ENCODE assay signal across 9 mouse cellular contexts in genomic region chr7:128541186-128541585, GRCm38 (mm10). TPM values are rescaled to one million over a fixed set of nuclear protein-coding genes. Genes with fewer than 3 reads are reported as not detected.
DNase-seq lines count a peak whose midpoint lies in the region; ATAC-seq and TF ChIP-seq lines count a peak whose summit lies in the region.
"Had no signal": no experiment of that assay in that cellular context is flagged by ENCODE, and none has a peak within 500 bp of the region (broad histone marks: within the 10 kb centered on the region; RNA-seq: fewer than 3 reads in every experiment).

No protein-coding gene starts in this region.

- no peaks in the 10 kb centered on the region for H3K27me3 ChIP-seq in heart, embryonic 13.5 days (replicated peaks)
- H3K27me3 ChIP-seq in midbrain, embryonic 16.5 days (ENCODE audit: control insufficient read depth, insufficient read depth, low read depth, low read length), result no peaks in the 10 kb centered on the region

- peak overlapping the region; percentile 65 for H3K9ac ChIP-seq in heart, embryonic 13.5 days
- H3K9ac ChIP-seq in midbrain, embryonic 16.5 days (ENCODE audit: low read depth, low read length), result no peak overlapping the region

- no peak for ATAC-seq in heart, embryonic 13.5 days (ENCODE audit: extremely low read depth, insufficient number of reproducible peaks, low FRiP score, low TSS enrichment)
- ATAC-seq in midbrain, embryonic 16.5 days, result no peak

- H3K4me2 ChIP-seq in heart, embryonic 13.5 days, result no peak overlapping the region
- H3K4me2 ChIP-seq in midbrain, embryonic 16.5 days (ENCODE audit: low read length), result no peak overlapping the region

- peak; percentile 46 for DNase-seq in gastrocnemius, adult 2 months
- DNase-seq in gastrocnemius, postnatal 4 days (ENCODE audit: low spot score in 2 of 2), result no peak
- peak; percentile 17 for DNase-seq in CD4-positive helper T cell, adult 2 months (ENCODE audit: low read depth, low spot score)
- peak; percentile 51 to 79 for DNase-seq in kidney, postnatal 25 days
- no peak for DNase-seq in adrenal gland, adult 18-20 months (ENCODE audit: low spot score in 2 of 2)
- DNase-seq in urinary bladder, adult 2 months (ENCODE audit: low spot score), result no peak
- DNase-seq: cerebellum, postnatal 36 days had no signal

- H3K4me3 ChIP-seq in gastrocnemius, adult 2 months, result peak overlapping the region; percentile 16
- no peak overlapping the region for H3K4me3 ChIP-seq in heart, embryonic 13.5 days
- no peak overlapping the region for H3K4me3 ChIP-seq in midbrain, embryonic 16.5 days (ENCODE audit: low read depth, low read length)

- H3K27ac ChIP-seq in gastrocnemius, adult 2 months, result peak overlapping the region; percentile 99
- peak overlapping the region; percentile 66 for H3K27ac ChIP-seq in heart, embryonic 13.5 days (replicated peaks)
- no peak overlapping the region for H3K27ac ChIP-seq in midbrain, embryonic 16.5 days (ENCODE audit: low read length)

- 64% methylated on average over 9 of the region's 9 CpGs for WGBS in heart, embryonic 13.5 days
- WGBS in midbrain, embryonic 16.5 days, result 71% methylated on average over 9 of the region's 9 CpGs

- peaks cover 84% of the 10 kb centered on the region for H3K4me1 ChIP-seq in heart, embryonic 13.5 days
- peaks cover 8% of the 10 kb centered on the region; the same call in 1 of the 2 replicates for H3K4me1 ChIP-seq in midbrain, embryonic 16.5 days (ENCODE audit: control insufficient read depth, insufficient read depth, low read length)

- peaks cover 69% of the 10 kb centered on the region for H3K36me3 ChIP-seq in heart, embryonic 13.5 days
- H3K36me3 ChIP-seq in midbrain, embryonic 16.5 days (ENCODE audit: control insufficient read depth, insufficient read depth, low read length), result no peaks in the 10 kb centered on the region

- intact Hi-C loops in gastrocnemius, adult 2 months (cut with DNase I), result no loop called here

- H3K9me3 ChIP-seq in heart, embryonic 13.5 days, result no peaks in the 10 kb centered on the region
- H3K9me3 ChIP-seq in midbrain, embryonic 16.5 days (replicated peaks; ENCODE audit: control insufficient read depth, low read length, poor library complexity, severe bottlenecking), result no peaks in the 10 kb centered on the region

- no peak for TF ChIP-seq CTCF in gastrocnemius, adult 2 months (IDR thresholded peaks at IDR 0.05)

RNA-seq across cellular contexts. Expression of gene Bag3, which starts 17.8 kb away (rescaled TPM):
- 100 to 1,000 TPM; 133 to 186 TPM for total RNA-seq in gastrocnemius, adult 2 months (2021)
- 100 to 1,000 TPM in 1 of 2 experiments, 10 to 100 TPM in 1; 84.2 to 100 TPM for total RNA-seq in gastrocnemius, postnatal 4 days (2021)
- 21.5 and 22.6 TPM in 2 replicates for polyA plus RNA-seq in heart, embryonic 13.5 days (2015; fragmentation: Nextera tagmentation; extraction: Ambion mirVana)
- 100 to 1,000 TPM; 316 to 330 TPM for total RNA-seq in adrenal gland, adult 18-20 months (2021)
- 1.9 and 2.8 TPM in 2 replicates for polyA plus RNA-seq in midbrain, embryonic 16.5 days (2015; fragmentation: Nextera tagmentation; extraction: Ambion mirVana)
- 30.4 and 54.6 TPM in 2 replicates for polyA plus RNA-seq in urinary bladder, adult 2 months (2012; rRNA removed)

Comparison
In these comparisons a context has a peak if more than half of its experiments do, and no peak if none do; other contexts are left out.
1. DNase-seq: peak in gastrocnemius, adult 2 months (single experiment), CD4-positive helper T cell, adult 2 months (single experiment) and kidney, postnatal 25 days (2 of 2); none in gastrocnemius, postnatal 4 days (0 of 2), adrenal gland, adult 18-20 months (0 of 2) and urinary bladder, adult 2 months (single experiment).